Mouse (Mus musculus): ENCODE measurements around the gene Fcgbp. TPM values are rescaled to one million over a fixed set of nuclear protein-coding genes. Genes with fewer than 3 reads are reported as not detected.
A peak's percentile ranks its signal among the peaks of the same experiment; 100 is the strongest.
"Not testable (repeated sequence)": the region's sequence is repeated elsewhere in the genome, so short reads cannot be mapped to it uniquely, and the experiment has no call there.

Gene Fcgbp
- polyA plus RNA-seq, 1 experiment from 2014 or later, result 14.4 TPM

GRCm38 (mm10) chr7:28106241-28106640 is 35.2 kb downstream of the Fcgbp start:
- H3K27me3 ChIP-seq (ENCODE audit: control insufficient read depth, insufficient read depth, low read length), result no peaks in the 10 kb centered on the region
- no peaks in the 10 kb centered on the region for H3K9me3 ChIP-seq (ENCODE audit: control insufficient read depth, low read depth, low read length)
- no peaks in the 10 kb centered on the region for H3K36me3 ChIP-seq (ENCODE audit: control insufficient read depth, insufficient read depth, low read length)
- 0 out of 2 replicates have a peak, but pooled peaks have one; percentile 20 for ATAC-seq (ENCODE audit: insufficient number of reproducible peaks, insufficient read depth, low FRiP score, low read depth)
- no peak overlapping the region for H3K4me2 ChIP-seq (replicated peaks; ENCODE audit: low read depth, low read length)
- no peak overlapping the region for H3K9ac ChIP-seq (replicated peaks; ENCODE audit: low read depth, low read length)
- 89% methylated on average over 11 of the region's 11 CpGs for WGBS
- H3K4me1 ChIP-seq (ENCODE audit: control insufficient read depth, insufficient read depth, low read length), result no peaks in the 10 kb centered on the region
- H3K27ac ChIP-seq (ENCODE audit: low read length), result no peak overlapping the region
- no peak overlapping the region for H3K4me3 ChIP-seq (ENCODE audit: low read depth, low read length)

GRCm38 (mm10) chr7:28114648-28115047 is 43.6 kb downstream of the Fcgbp start:
- Histone ChIP-seq H3K4me1 (ENCODE audit: control insufficient read depth, insufficient read depth, low read length) (no peaks in the 10 kb centered on the region), H3K4me3 (ENCODE audit: low read depth, low read length) (no peak overlapping the region), H3K27ac (ENCODE audit: low read length) (no peak overlapping the region), H3K4me2 (replicated peaks; ENCODE audit: low read depth, low read length) (no peak overlapping the region), H3K9me3 (ENCODE audit: control insufficient read depth, low read depth, low read length) (no peaks in the 10 kb centered on the region), H3K9ac (replicated peaks; ENCODE audit: low read depth, low read length) (no peak overlapping the region), H3K36me3 (ENCODE audit: control insufficient read depth, insufficient read depth, low read length) (no peaks in the 10 kb centered on the region), H3K27me3 (ENCODE audit: control insufficient read depth, insufficient read depth, low read length) (no peaks in the 10 kb centered on the region)
- ATAC-seq (ENCODE audit: insufficient number of reproducible peaks, insufficient read depth, low FRiP score, low read depth), result no peak
- 81% methylated on average over 2 of the region's 2 CpGs for WGBS

DNA sequence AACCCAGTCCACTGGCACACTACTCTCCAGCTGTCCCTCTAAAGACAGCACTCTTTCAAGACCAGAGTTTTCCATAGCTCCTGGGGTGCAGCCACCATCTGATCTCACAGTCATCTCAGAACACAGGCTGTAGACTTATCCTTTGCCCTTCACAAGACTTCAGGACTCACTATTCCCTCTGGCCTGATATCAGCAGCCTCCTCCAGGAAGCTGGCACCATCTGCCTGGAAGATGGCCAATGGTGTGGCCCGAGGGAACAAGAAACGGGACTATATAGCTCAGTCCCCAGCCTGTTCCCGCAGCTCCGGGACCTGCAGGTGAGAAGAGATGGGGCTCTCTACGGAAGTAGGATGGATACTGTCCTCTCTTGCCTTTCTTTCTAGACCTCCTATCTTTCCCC is 58.1 kb downstream of the Fcgbp start, which contains the start of gene 9530053A07Rik:
Gene 9530053A07Rik, plus strand, starts transcription at position 301 of the 400 bp plus-strand sequence.
- no peak within 1 kb of the TSS for H3K4me3 ChIP-seq (ENCODE audit: low read depth, low read length)
- H3K4me1 ChIP-seq (ENCODE audit: control insufficient read depth, insufficient read depth, low read length), result no peaks in the 10 kb centered on the region
- H3K9me3 ChIP-seq (ENCODE audit: control insufficient read depth, low read depth, low read length), result no peaks in the 10 kb centered on the region
- no peak within 1 kb of the TSS for H3K4me2 ChIP-seq (replicated peaks; ENCODE audit: low read depth, low read length)
- no peak for ATAC-seq (ENCODE audit: insufficient number of reproducible peaks, insufficient read depth, low FRiP score, low read depth)
- H3K9ac ChIP-seq (replicated peaks; ENCODE audit: low read depth, low read length), result no peak within 1 kb of the TSS
- WGBS, result 88% methylated on average over 5 of the region's 5 CpGs
- no peaks in the 10 kb centered on the region for H3K36me3 ChIP-seq (ENCODE audit: control insufficient read depth, insufficient read depth, low read length)
- H3K27ac ChIP-seq (ENCODE audit: low read length), result no peak within 1 kb of the TSS
- H3K27me3 ChIP-seq (ENCODE audit: control insufficient read depth, insufficient read depth, low read length), result no peaks in the 10 kb centered on the region

DNA sequence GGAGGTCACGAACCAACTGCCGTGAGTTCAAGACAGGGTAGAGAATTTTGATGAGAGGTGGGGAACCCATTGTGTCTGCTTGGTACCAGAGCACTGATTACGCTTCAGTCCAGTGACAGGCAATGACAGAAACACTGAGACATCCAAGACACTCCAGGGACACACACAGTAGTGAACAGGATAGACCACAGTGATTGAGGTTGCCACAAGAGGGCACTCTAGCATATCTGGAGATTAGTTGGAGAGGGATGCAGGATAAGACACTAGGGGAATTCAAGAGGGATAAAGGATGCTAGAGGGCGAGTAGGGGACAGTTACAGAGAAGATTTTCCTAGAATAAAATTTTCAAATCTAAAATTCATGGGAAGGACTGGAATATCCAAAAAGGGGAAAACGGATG is 66.6 kb downstream of the Fcgbp start:
- Histone ChIP-seq H3K9ac (replicated peaks; ENCODE audit: low read depth, low read length) (no peak overlapping the region), H3K4me3 (ENCODE audit: low read depth, low read length) (no peak overlapping the region), H3K4me1 (ENCODE audit: control insufficient read depth, insufficient read depth, low read length) (no peaks in the 10 kb centered on the region), H3K36me3 (ENCODE audit: control insufficient read depth, insufficient read depth, low read length) (no peaks in the 10 kb centered on the region), H3K27me3 (ENCODE audit: control insufficient read depth, insufficient read depth, low read length) (no peaks in the 10 kb centered on the region), H3K4me2 (replicated peaks; ENCODE audit: low read depth, low read length) (no peak overlapping the region), H3K9me3 (ENCODE audit: control insufficient read depth, low read depth, low read length) (no peaks in the 10 kb centered on the region), H3K27ac (ENCODE audit: low read length) (no peak overlapping the region)
- no peak for ATAC-seq (ENCODE audit: insufficient number of reproducible peaks, insufficient read depth, low FRiP score, low read depth)
- 61% methylated on average over 5 of the region's 5 CpGs for WGBS

- 18% methylated on average over 3 of the region's 3 CpGs for WGBS
- 0 out of 2 replicates have a peak, but pooled peaks cover 3% of the 10 kb centered on the region for H3K9me3 ChIP-seq (ENCODE audit: control insufficient read depth, low read depth, low read length)
Observed at GRCm38 (mm10) chr7:28148263-28148662, 77.2 kb downstream of the Fcgbp start.

GRCm38 (mm10) chr7:28149841-28150240 is 78.8 kb downstream of the Fcgbp start:
- no peak for ATAC-seq (ENCODE audit: insufficient number of reproducible peaks, insufficient read depth, low FRiP score, low read depth)
- Histone ChIP-seq H3K9ac (replicated peaks; ENCODE audit: low read depth, low read length) (no peak overlapping the region), H3K4me3 (ENCODE audit: low read depth, low read length) (no peak overlapping the region), H3K9me3 (ENCODE audit: control insufficient read depth, low read depth, low read length) (0 out of 2 replicates have a peak, but pooled peaks cover 1% of the 10 kb centered on the region), H3K27ac (ENCODE audit: low read length) (no peak overlapping the region), H3K36me3 (ENCODE audit: control insufficient read depth, insufficient read depth, low read length) (no peaks in the 10 kb centered on the region), H3K4me2 (replicated peaks; ENCODE audit: low read depth, low read length) (no peak overlapping the region), H3K4me1 (ENCODE audit: control insufficient read depth, insufficient read depth, low read length) (no peaks in the 10 kb centered on the region), H3K27me3 (ENCODE audit: control insufficient read depth, insufficient read depth, low read length) (no peaks in the 10 kb centered on the region)
- 85% methylated on average over 1 of the region's 1 CpGs for WGBS

More at GRCm38 (mm10) chr7:28148263-28148662, 77.2 kb downstream of the Fcgbp start:
- H3K9ac ChIP-seq (replicated peaks; ENCODE audit: low read depth, low read length), result no peak overlapping the region
- peak; percentile 18; the same call in 1 of the 2 replicates for ATAC-seq (ENCODE audit: insufficient number of reproducible peaks, insufficient read depth, low FRiP score, low read depth)
- H3K4me3 ChIP-seq (ENCODE audit: low read depth, low read length), result no peak overlapping the region
- H3K27ac ChIP-seq (ENCODE audit: low read length), result no peak overlapping the region
- no peaks in the 10 kb centered on the region for H3K27me3 ChIP-seq (ENCODE audit: control insufficient read depth, insufficient read depth, low read length)
- H3K4me2 ChIP-seq (replicated peaks; ENCODE audit: low read depth, low read length), result no peak overlapping the region
- no peaks in the 10 kb centered on the region for H3K4me1 ChIP-seq (ENCODE audit: control insufficient read depth, insufficient read depth, low read length)
- H3K36me3 ChIP-seq (ENCODE audit: control insufficient read depth, insufficient read depth, low read length), result no peaks in the 10 kb centered on the region

DNA sequence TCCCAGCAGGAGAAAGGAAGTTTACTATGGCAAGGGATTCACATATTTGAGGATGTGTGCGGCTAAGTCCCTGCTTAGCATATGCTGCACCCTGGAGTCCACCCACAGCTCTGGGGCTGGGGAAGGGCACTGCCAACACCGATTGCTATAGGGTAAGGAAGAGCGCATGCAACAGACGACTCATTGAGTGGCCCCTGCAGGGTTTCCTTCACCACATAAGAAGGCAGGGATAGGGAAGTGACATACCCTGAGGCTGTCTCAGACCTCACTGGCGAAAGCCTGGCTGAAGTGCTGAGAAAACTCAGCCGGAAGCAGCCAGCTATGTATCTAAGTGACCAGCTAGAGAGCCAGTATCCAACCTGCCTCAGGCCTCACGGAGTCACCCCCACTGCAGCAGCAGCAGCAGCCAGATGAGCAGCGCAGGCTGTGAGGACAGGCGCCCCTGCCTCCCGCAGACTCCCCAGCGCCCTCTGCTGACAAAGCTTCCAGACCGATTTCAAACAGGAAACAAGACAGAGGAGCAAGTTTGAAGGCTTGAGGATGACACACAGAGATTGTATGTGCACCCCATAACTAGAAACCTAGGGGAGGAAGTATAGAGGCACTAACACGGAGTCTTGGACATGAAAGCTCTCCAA is 80.7 kb downstream of the Fcgbp start:
- Histone ChIP-seq H3K4me2 (replicated peaks; ENCODE audit: low read depth, low read length) (no peak overlapping the region), H3K4me1 (ENCODE audit: control insufficient read depth, insufficient read depth, low read length) (no peaks in the 10 kb centered on the region), H3K27me3 (ENCODE audit: control insufficient read depth, insufficient read depth, low read length) (no peaks in the 10 kb centered on the region), H3K27ac (ENCODE audit: low read length) (no peak overlapping the region), H3K36me3 (ENCODE audit: control insufficient read depth, insufficient read depth, low read length) (no peaks in the 10 kb centered on the region), H3K9ac (replicated peaks; ENCODE audit: low read depth, low read length) (no peak overlapping the region), H3K4me3 (ENCODE audit: low read depth, low read length) (no peak overlapping the region), H3K9me3 (ENCODE audit: control insufficient read depth, low read depth, low read length) (no peaks in the 10 kb centered on the region)
- WGBS, result 16% methylated on average over 13 of the region's 13 CpGs
- 0 out of 2 replicates have a peak, but pooled peaks have one; percentile 43 for ATAC-seq (ENCODE audit: insufficient number of reproducible peaks, insufficient read depth, low FRiP score, low read depth)

GRCm38 (mm10) chr7:28153595-28153994 is 82.6 kb downstream of the Fcgbp start:
- not testable (repeated sequence) for H3K4me2 ChIP-seq (replicated peaks; ENCODE audit: low read depth, low read length); H3K9me3 ChIP-seq (ENCODE audit: control insufficient read depth, low read depth, low read length); H3K27ac ChIP-seq (ENCODE audit: low read length); ATAC-seq (ENCODE audit: insufficient number of reproducible peaks, insufficient read depth, low FRiP score, low read depth); H3K27me3 ChIP-seq (ENCODE audit: control insufficient read depth, insufficient read depth, low read length); H3K36me3 ChIP-seq (ENCODE audit: control insufficient read depth, insufficient read depth, low read length); H3K4me1 ChIP-seq (ENCODE audit: control insufficient read depth, insufficient read depth, low read length); H3K9ac ChIP-seq (replicated peaks; ENCODE audit: low read depth, low read length); H3K4me3 ChIP-seq (ENCODE audit: low read depth, low read length)
- 43% methylated on average over 5 of the region's 5 CpGs for WGBS

GRCm38 (mm10) chr7:28159292-28159691 is 88.3 kb downstream of the Fcgbp start:
- Histone ChIP-seq H3K4me1 (ENCODE audit: control insufficient read depth, insufficient read depth, low read length) (no peaks in the 10 kb centered on the region), H3K4me3 (ENCODE audit: low read depth, low read length) (no peak overlapping the region), H3K36me3 (ENCODE audit: control insufficient read depth, insufficient read depth, low read length) (no peaks in the 10 kb centered on the region), H3K4me2 (replicated peaks; ENCODE audit: low read depth, low read length) (no peak overlapping the region), H3K27me3 (ENCODE audit: control insufficient read depth, insufficient read depth, low read length) (no peaks in the 10 kb centered on the region), H3K9me3 (ENCODE audit: control insufficient read depth, low read depth, low read length) (no peaks in the 10 kb centered on the region), H3K27ac (ENCODE audit: low read length) (no peak overlapping the region), H3K9ac (replicated peaks; ENCODE audit: low read depth, low read length) (no peak overlapping the region)
- WGBS, result 51% methylated on average over 6 of the region's 6 CpGs
- ATAC-seq (ENCODE audit: insufficient number of reproducible peaks, insufficient read depth, low FRiP score, low read depth), result 0 out of 2 replicates have a peak, but pooled peaks have one; percentile 14

All from stomach, embryonic 14.5 days (tissue).